Mouse (Mus musculus): ENCODE measurements around the gene Sp140. TPM values are rescaled to one million over a fixed set of nuclear protein-coding genes. Genes with fewer than 3 reads are reported as not detected.
"Not testable (repeated sequence)": the region's sequence is repeated elsewhere in the genome, so short reads cannot be mapped to it uniquely, and the experiment has no call there.

Gene Sp140
- polyA plus RNA-seq, 1 experiment from 2014 or later, result 1.3 TPM

DNA sequence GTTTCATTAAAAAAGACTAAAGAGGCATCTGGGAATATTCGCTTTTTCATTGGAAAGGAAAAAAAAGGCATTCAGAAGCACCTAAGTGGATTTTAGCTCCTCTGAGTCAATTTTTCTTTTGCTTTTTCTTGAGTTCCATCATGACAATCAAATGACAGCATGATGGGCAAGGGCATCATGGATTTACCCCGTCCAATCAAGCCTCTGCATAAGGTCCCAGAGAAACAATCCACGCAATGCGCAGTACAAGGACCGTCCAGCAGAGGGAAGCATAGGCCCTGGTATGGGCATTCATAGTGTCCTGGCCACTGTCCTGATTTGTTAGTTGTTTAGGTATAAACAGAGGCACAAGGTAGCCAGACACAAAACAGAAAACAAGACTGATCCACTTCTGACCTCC is 18.7 kb upstream of the Sp140 start:
- H3K9ac ChIP-seq (ENCODE audit: low read length); H3K36me3 ChIP-seq (ENCODE audit: control insufficient read depth, insufficient read depth, low read length); H3K9me3 ChIP-seq (ENCODE audit: control insufficient read depth, low read length); H3K27ac ChIP-seq (ENCODE audit: low read depth); H3K4me1 ChIP-seq (replicated peaks; ENCODE audit: control insufficient read depth, insufficient read depth, low read length); H3K4me2 ChIP-seq (ENCODE audit: low read length); H3K4me3 ChIP-seq (ENCODE audit: low read depth, low read length); H3K27me3 ChIP-seq (replicated peaks; ENCODE audit: control insufficient read depth, insufficient read depth, low read length); ATAC-seq (replicated peaks; ENCODE audit: low FRiP score, low TSS enrichment, low read depth): not testable (repeated sequence)
- WGBS, result 34% methylated on average over 5 of the region's 5 CpGs
- peak; percentile 20 for DNase-seq (ENCODE audit: low spot score)

- H3K36me3 ChIP-seq (ENCODE audit: control insufficient read depth, insufficient read depth, low read length); H3K4me2 ChIP-seq (ENCODE audit: low read length); DNase-seq (ENCODE audit: low spot score); H3K4me3 ChIP-seq (ENCODE audit: low read depth, low read length); H3K27ac ChIP-seq (ENCODE audit: low read depth); ATAC-seq (replicated peaks; ENCODE audit: low FRiP score, low TSS enrichment, low read depth); H3K9ac ChIP-seq (ENCODE audit: low read length); H3K9me3 ChIP-seq (ENCODE audit: control insufficient read depth, low read length); H3K27me3 ChIP-seq (replicated peaks; ENCODE audit: control insufficient read depth, insufficient read depth, low read length); H3K4me1 ChIP-seq (replicated peaks; ENCODE audit: control insufficient read depth, insufficient read depth, low read length): not testable (repeated sequence)
- WGBS, result 80% methylated on average over 1 of the region's 2 CpGs
These were observed 11.5 kb upstream of the Sp140 start for GRCm38 (mm10) chr1:85588697-85589096.

DNA sequence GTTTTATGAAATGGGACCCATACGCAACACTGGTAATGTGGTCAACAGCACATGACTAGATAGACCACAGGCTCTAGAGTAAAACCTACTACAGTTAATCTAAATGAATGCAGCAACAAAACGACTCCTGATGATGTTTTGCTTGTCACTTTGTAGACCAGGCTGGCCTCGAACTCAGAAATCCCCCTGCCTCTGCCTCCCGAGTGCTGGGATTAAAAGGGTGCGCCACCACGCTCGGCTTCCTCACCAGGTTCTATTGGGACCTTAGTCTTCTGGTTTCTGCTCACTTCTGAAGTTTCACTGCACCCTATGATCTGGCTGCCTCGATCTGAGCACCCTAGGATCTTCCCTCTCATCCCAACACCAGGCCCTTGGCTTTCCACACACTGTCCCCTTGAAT is 7.7 kb upstream of the Sp140 start:
- H3K27ac ChIP-seq (ENCODE audit: low read depth); H3K4me2 ChIP-seq (ENCODE audit: low read length); H3K27me3 ChIP-seq (replicated peaks; ENCODE audit: control insufficient read depth, insufficient read depth, low read length); H3K4me3 ChIP-seq (ENCODE audit: low read depth, low read length); H3K9me3 ChIP-seq (ENCODE audit: control insufficient read depth, low read length); H3K36me3 ChIP-seq (ENCODE audit: control insufficient read depth, insufficient read depth, low read length); DNase-seq (ENCODE audit: low spot score); ATAC-seq (replicated peaks; ENCODE audit: low FRiP score, low TSS enrichment, low read depth); H3K9ac ChIP-seq (ENCODE audit: low read length); H3K4me1 ChIP-seq (replicated peaks; ENCODE audit: control insufficient read depth, insufficient read depth, low read length): not testable (repeated sequence)
- 84% methylated on average over 8 of the region's 8 CpGs for WGBS

DNA sequence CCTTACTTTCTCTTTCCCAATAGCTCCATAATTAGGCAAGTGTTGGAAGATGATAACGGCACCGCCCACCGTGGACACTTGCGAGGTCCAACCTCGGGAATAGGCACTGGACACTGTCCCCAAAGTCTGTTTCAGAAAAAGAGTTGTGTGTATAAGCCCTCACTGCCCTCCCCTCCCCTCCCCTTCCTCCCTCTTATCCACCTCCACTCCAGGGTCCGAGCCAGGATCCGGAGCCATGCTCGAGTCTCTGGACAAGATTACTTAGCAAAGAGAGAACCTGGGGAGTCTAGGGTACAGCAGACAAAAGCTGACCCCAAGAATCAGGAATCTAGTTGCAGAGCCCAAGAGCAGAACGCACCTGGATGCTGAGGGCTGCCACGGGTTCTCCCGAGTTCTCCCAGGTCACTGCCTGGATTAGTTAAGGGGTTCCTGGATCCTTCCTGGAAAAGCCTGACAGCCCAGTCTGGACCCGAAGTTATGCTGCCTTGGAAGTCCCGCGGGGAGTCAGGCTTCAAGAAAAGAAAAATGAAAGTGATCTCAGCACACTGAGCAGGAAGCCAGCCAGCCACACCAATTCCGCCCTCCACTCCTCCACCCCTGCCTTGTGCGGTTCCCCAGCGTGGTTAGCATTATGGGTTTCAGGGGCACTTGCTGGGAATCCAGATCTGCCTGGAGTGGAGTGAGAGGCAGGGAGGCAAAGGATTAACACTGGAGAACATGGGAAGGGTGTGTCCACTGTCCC is 1.7 kb upstream of the Sp140 start, which contains the start of gene Sp110:
Gene Sp110 (minus strand): TSS at position 547 of the 742 bp plus-strand sequence.
- not testable (repeated sequence) for H3K9me3 ChIP-seq (ENCODE audit: control insufficient read depth, low read length); H3K27me3 ChIP-seq (replicated peaks; ENCODE audit: control insufficient read depth, insufficient read depth, low read length); H3K4me1 ChIP-seq (replicated peaks; ENCODE audit: control insufficient read depth, insufficient read depth, low read length); H3K9ac ChIP-seq (ENCODE audit: low read length); DNase-seq (ENCODE audit: low spot score); H3K4me3 ChIP-seq (ENCODE audit: low read depth, low read length); H3K4me2 ChIP-seq (ENCODE audit: low read length); ATAC-seq (replicated peaks; ENCODE audit: low FRiP score, low TSS enrichment, low read depth); H3K36me3 ChIP-seq (ENCODE audit: control insufficient read depth, insufficient read depth, low read length); H3K27ac ChIP-seq (ENCODE audit: low read depth)
- whole genome bisulfite sequencing, result 70% methylated on average over 15 of the region's 17 CpGs

DNA sequence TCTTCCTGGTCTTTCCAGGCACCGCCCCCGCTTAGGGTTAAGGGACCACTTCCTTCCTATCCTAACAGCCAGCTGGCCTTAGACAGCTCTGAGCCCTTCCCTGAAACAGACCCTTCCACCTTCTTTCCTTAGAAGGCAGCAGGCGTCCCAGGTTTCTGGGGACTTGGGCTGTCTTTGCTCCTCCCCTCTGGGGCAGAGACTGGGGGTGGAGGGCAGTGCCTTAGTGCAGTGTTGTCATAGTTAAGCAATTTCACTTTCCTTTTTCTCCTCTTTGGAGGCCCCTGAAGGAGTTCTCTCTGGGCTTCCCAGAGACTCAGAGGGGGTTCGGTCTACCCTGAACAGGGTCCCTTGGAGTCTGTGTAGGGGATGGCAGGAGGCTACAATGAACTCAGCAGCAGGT is 616 bp downstream of the Sp140 start:
- not testable (repeated sequence) for H3K4me3 ChIP-seq (ENCODE audit: low read depth, low read length); H3K9me3 ChIP-seq (ENCODE audit: control insufficient read depth, low read length); H3K4me2 ChIP-seq (ENCODE audit: low read length); H3K27me3 ChIP-seq (replicated peaks; ENCODE audit: control insufficient read depth, insufficient read depth, low read length); H3K4me1 ChIP-seq (replicated peaks; ENCODE audit: control insufficient read depth, insufficient read depth, low read length); H3K9ac ChIP-seq (ENCODE audit: low read length); H3K27ac ChIP-seq (ENCODE audit: low read depth); DNase-seq (ENCODE audit: low spot score); H3K36me3 ChIP-seq (ENCODE audit: control insufficient read depth, insufficient read depth, low read length); ATAC-seq (replicated peaks; ENCODE audit: low FRiP score, low TSS enrichment, low read depth)
- 59% methylated on average over 4 of the region's 4 CpGs for WGBS

DNA sequence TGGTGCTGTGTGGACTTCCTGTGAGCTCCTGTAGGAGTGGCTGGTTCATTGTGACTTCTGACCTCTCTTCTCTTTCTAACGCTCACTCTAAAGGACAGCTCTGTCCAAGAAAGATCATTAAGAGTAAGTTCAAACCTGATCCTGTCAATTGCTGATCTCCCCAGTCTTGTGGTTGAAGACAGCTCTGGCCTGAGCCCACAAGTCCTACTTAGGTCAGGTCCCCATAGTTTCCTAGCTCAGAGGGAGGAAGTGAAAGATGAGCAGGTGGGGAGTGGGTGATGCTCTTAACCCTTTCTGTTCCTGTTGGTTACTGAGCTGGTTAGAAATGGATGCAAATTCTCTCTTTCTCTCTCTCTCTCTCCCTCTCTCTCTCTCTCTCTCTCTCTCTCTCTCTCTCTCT is 4.2 kb downstream of the Sp140 start:
- H3K4me3 ChIP-seq (ENCODE audit: low read depth, low read length), result not testable (repeated sequence)

DNA sequence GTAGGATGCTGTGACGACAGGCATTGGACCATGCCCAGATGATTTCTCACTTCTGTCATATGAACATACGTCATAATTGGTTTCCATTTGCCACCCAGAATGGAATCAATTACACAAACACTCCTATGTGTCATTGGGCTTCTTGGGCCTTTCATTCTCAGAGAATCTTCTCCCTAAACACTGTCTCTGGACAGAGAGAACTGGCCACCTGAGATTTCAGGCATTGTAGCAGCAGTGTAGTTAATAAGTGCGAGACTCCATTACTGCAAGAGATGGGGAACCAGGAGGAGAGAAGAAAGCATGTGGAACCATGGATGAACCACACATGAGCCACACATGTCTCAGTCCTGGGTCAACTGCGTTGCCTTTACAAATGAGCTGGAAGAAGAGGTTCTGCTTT is 8.2 kb downstream of the Sp140 start:
- H3K36me3 ChIP-seq (ENCODE audit: control insufficient read depth, insufficient read depth, low read length); H3K9ac ChIP-seq (ENCODE audit: low read length); H3K27ac ChIP-seq (ENCODE audit: low read depth); DNase-seq (ENCODE audit: low spot score); H3K4me3 ChIP-seq (ENCODE audit: low read depth, low read length); H3K9me3 ChIP-seq (ENCODE audit: control insufficient read depth, low read length); H3K4me2 ChIP-seq (ENCODE audit: low read length); H3K27me3 ChIP-seq (replicated peaks; ENCODE audit: control insufficient read depth, insufficient read depth, low read length); ATAC-seq (replicated peaks; ENCODE audit: low FRiP score, low TSS enrichment, low read depth); H3K4me1 ChIP-seq (replicated peaks; ENCODE audit: control insufficient read depth, insufficient read depth, low read length): not testable (repeated sequence)
- WGBS, result 86% methylated on average over 3 of the region's 4 CpGs

More for the DNA sequence above, 4.2 kb downstream of the Sp140 start:
- H3K9ac ChIP-seq (ENCODE audit: low read length); DNase-seq (ENCODE audit: low spot score); ATAC-seq (replicated peaks; ENCODE audit: low FRiP score, low TSS enrichment, low read depth); H3K36me3 ChIP-seq (ENCODE audit: control insufficient read depth, insufficient read depth, low read length); H3K27ac ChIP-seq (ENCODE audit: low read depth); H3K9me3 ChIP-seq (ENCODE audit: control insufficient read depth, low read length); H3K27me3 ChIP-seq (replicated peaks; ENCODE audit: control insufficient read depth, insufficient read depth, low read length); H3K4me1 ChIP-seq (replicated peaks; ENCODE audit: control insufficient read depth, insufficient read depth, low read length); H3K4me2 ChIP-seq (ENCODE audit: low read length): not testable (repeated sequence)
- no CpG with 5 or more reads among the region's 1 CpGs for WGBS

- H3K4me3 ChIP-seq (ENCODE audit: low read depth, low read length); ATAC-seq (replicated peaks; ENCODE audit: low FRiP score, low TSS enrichment, low read depth); DNase-seq (ENCODE audit: low spot score); H3K9me3 ChIP-seq (ENCODE audit: control insufficient read depth, low read length); H3K27ac ChIP-seq (ENCODE audit: low read depth); H3K36me3 ChIP-seq (ENCODE audit: control insufficient read depth, insufficient read depth, low read length); H3K9ac ChIP-seq (ENCODE audit: low read length); H3K27me3 ChIP-seq (replicated peaks; ENCODE audit: control insufficient read depth, insufficient read depth, low read length); H3K4me2 ChIP-seq (ENCODE audit: low read length); H3K4me1 ChIP-seq (replicated peaks; ENCODE audit: control insufficient read depth, insufficient read depth, low read length): not testable (repeated sequence)
- WGBS, result no CpG with 5 or more reads among the region's 4 CpGs
These were observed 10.4 kb downstream of the Sp140 start for GRCm38 (mm10) chr1:85610581-85610980.

- H3K27ac ChIP-seq (ENCODE audit: low read depth); H3K9ac ChIP-seq (ENCODE audit: low read length); H3K4me3 ChIP-seq (ENCODE audit: low read depth, low read length); DNase-seq (ENCODE audit: low spot score); ATAC-seq (replicated peaks; ENCODE audit: low FRiP score, low TSS enrichment, low read depth); H3K4me2 ChIP-seq (ENCODE audit: low read length); H3K9me3 ChIP-seq (ENCODE audit: control insufficient read depth, low read length); H3K27me3 ChIP-seq (replicated peaks; ENCODE audit: control insufficient read depth, insufficient read depth, low read length); H3K4me1 ChIP-seq (replicated peaks; ENCODE audit: control insufficient read depth, insufficient read depth, low read length); H3K36me3 ChIP-seq (ENCODE audit: control insufficient read depth, insufficient read depth, low read length): not testable (repeated sequence)
- 91% methylated on average over 3 of the region's 3 CpGs for WGBS
These were observed 14.9 kb downstream of the Sp140 start for GRCm38 (mm10) chr1:85615096-85615495.
